Mouse (Mus musculus) CH12.LX (cell line): ENCODE measurements around the gene Rusc1. TPM values are rescaled to one million over a fixed set of nuclear protein-coding genes. Genes with fewer than 3 reads are reported as not detected.

Experiments used
- DNase-seq: peaks from one replicate; pipeline ENCODE4 v3.0.0-alpha.2; 2013; ENCODE audit errors: extremely low read depth
- H3K27ac ChIP-seq: 2 replicates; pipeline ENCODE4 v1.5.1; 2012; ENCODE audit warnings: low read depth, mild to moderate bottlenecking, control low read depth, moderate library complexity; ENCODE audit not compliant: insufficient read depth
- H3K27me3 ChIP-seq: replicated peaks from 2 replicates; pipeline ENCODE3; 2012; ENCODE audit warnings: inconsistent platforms
- H3K36me3 ChIP-seq, 2 experiments: replicated peaks in 1 of 2; 2 replicates each; pipeline versions ENCODE3 to v1.6.1; 2012; ENCODE audit warnings: inconsistent platforms in 1 of 2, low read length in 1 of 2, mild to moderate bottlenecking in 1 of 2, mixed read lengths in 1 of 2, moderate library complexity in 1 of 2; ENCODE audit not compliant: control insufficient read depth in 1 of 2, insufficient read depth in 1 of 2
- H3K4me1 ChIP-seq, 2 experiments: 2 replicates each; pipeline ENCODE4 v1.6.1; 2012; ENCODE audit warnings: inconsistent platforms in 1 of 2, moderate library complexity in 1 of 2; ENCODE audit not compliant: insufficient read depth in 2 of 2, control insufficient read depth in 1 of 2
- H3K4me2 ChIP-seq: 2 replicates; pipeline ENCODE4 v1.6.1; 2012; ENCODE audit warnings: low read depth, mild to moderate bottlenecking, control low read depth; ENCODE audit not compliant: poor library complexity, insufficient read depth, severe bottlenecking
- H3K4me3 ChIP-seq, 3 experiments: fragments of 150-350 bp in 1 of 3; sonication (generic) in 1 of 3; replicated peaks in 1 of 3; 2 replicates each; pipeline versions ENCODE3 to v1.5.1; 2011 to 2012; ENCODE audit warnings: low read depth in 2 of 3, low read length in 2 of 3, mild to moderate bottlenecking in 2 of 3, moderate library complexity in 2 of 3, control low read depth in 1 of 3, improper control_type of control experiment in 1 of 3, inconsistent platforms in 1 of 3, mixed read lengths in 1 of 3; ENCODE audit not compliant: poor library complexity in 1 of 3
- H3K79me2 ChIP-seq: replicated peaks from 2 replicates; pipeline ENCODE4 v1.6.1; 2012; ENCODE audit warnings: mild to moderate bottlenecking, moderate library complexity; ENCODE audit not compliant: control insufficient read depth, poor library complexity, insufficient read depth, severe bottlenecking; ENCODE audit errors: extremely low read depth
- H3K9ac ChIP-seq: 2 replicates; pipeline ENCODE4 v1.6.1; 2012; ENCODE audit warnings: low read depth, mild to moderate bottlenecking, control low read depth, moderate library complexity; ENCODE audit not compliant: insufficient read depth
- H3K9me3 ChIP-seq: replicated peaks from 2 replicates; pipeline ENCODE3; 2012; ENCODE audit warnings: low read length, inconsistent platforms, mixed read lengths
- BHLHE40 ChIP-seq: IDR thresholded peaks from 2 replicates; pipeline ENCODE4 v1.6.1; 2011; ENCODE audit warnings: mild to moderate bottlenecking, low read depth, low read length, improper control_type of control experiment
- CHD1 ChIP-seq: IDR thresholded peaks from 2 replicates; pipeline ENCODE4 v1.6.1; 2012; ENCODE audit warnings: low read depth, low read length, improper control_type of control experiment, inconsistent platforms
- CHD2 ChIP-seq: IDR thresholded peaks from 2 replicates; pipeline ENCODE4 v1.6.1; 2011; ENCODE audit warnings: low read length, improper control_type of control experiment
- E2F4 ChIP-seq: IDR thresholded peaks from 2 replicates; pipeline ENCODE4 v1.6.1; 2011; ENCODE audit warnings: low read depth, low read length, improper control_type of control experiment; ENCODE audit not compliant: insufficient replicate concordance
- EP300 ChIP-seq: IDR thresholded peaks from 2 replicates; pipeline ENCODE4 v1.6.1; 2011; ENCODE audit warnings: low read length, improper control_type of control experiment
- ETS1 ChIP-seq: conservative IDR thresholded peaks from 2 replicates; pipeline ENCODE4 v1.6.1; 2012; ENCODE audit warnings: low read depth, mild to moderate bottlenecking, inconsistent platforms, low read length, improper control_type of control experiment, moderate library complexity
- GABPA ChIP-seq: IDR thresholded peaks from 2 replicates; pipeline ENCODE4 v1.6.1; 2012; ENCODE audit warnings: low read depth, low read length, improper control_type of control experiment, inconsistent platforms; ENCODE audit not compliant: insufficient replicate concordance
- HCFC1 ChIP-seq: IDR thresholded peaks from 2 replicates; pipeline ENCODE4 v1.6.1; 2012; ENCODE audit warnings: low read depth, mild to moderate bottlenecking, inconsistent platforms, low read length, improper control_type of control experiment
- IRF4 ChIP-seq: IDR thresholded peaks from 2 replicates; pipeline ENCODE4 v1.6.1; 2014; ENCODE audit warnings: low read depth, mild to moderate bottlenecking, inconsistent platforms, low read length, improper control_type of control experiment
- JUND ChIP-seq: conservative IDR thresholded peaks from 2 replicates; pipeline ENCODE4 v1.6.1; 2011; ENCODE audit warnings: low read depth, low read length, improper control_type of control experiment
- KAT2A ChIP-seq: IDR thresholded peaks from 2 replicates; pipeline ENCODE4 v1.6.1; 2012; ENCODE audit warnings: low read length, improper control_type of control experiment, inconsistent platforms; ENCODE audit not compliant: insufficient replicate concordance
- MAX ChIP-seq: IDR thresholded peaks from 2 replicates; pipeline ENCODE4 v1.6.1; 2011; ENCODE audit warnings: low read length, improper control_type of control experiment
- MAZ ChIP-seq: IDR thresholded peaks from 2 replicates; pipeline ENCODE4 v1.6.1; 2012; ENCODE audit warnings: low read depth, mild to moderate bottlenecking, inconsistent platforms, low read length, improper control_type of control experiment, moderate library complexity
- MEF2A ChIP-seq: IDR thresholded peaks from 2 replicates; pipeline ENCODE4 v1.6.1; 2014; ENCODE audit warnings: low read depth, mild to moderate bottlenecking, inconsistent platforms, low read length, improper control_type of control experiment, borderline replicate concordance
- MXI1 ChIP-seq: IDR thresholded peaks from 2 replicates; pipeline ENCODE4 v1.6.1; 2011; ENCODE audit warnings: mild to moderate bottlenecking, low read depth, low read length, improper control_type of control experiment
- NELFE ChIP-seq: IDR thresholded peaks from 2 replicates; pipeline ENCODE4 v1.6.1; 2011; ENCODE audit warnings: low read depth, low read length, improper control_type of control experiment
- PAX5 ChIP-seq: IDR thresholded peaks from 2 replicates; pipeline ENCODE4 v1.6.1; 2012; ENCODE audit warnings: low read length, inconsistent platforms, mixed read lengths
- POLR2A ChIP-seq: IDR thresholded peaks from 2 replicates; pipeline ENCODE4 v1.6.1; 2011; ENCODE audit warnings: low read depth, mild to moderate bottlenecking, improper control_type of control experiment, low read length
- POLR2AphosphoS2 ChIP-seq: IDR thresholded peaks from 2 replicates; pipeline ENCODE4 v1.6.1; 2011; ENCODE audit warnings: low read depth, low read length, improper control_type of control experiment
- RAD21 ChIP-seq: IDR thresholded peaks from 2 replicates; pipeline ENCODE4 v1.6.1; 2011; ENCODE audit warnings: low read depth, mild to moderate bottlenecking, low read length, improper control_type of control experiment, moderate library complexity
- RCOR1 ChIP-seq: conservative IDR thresholded peaks from 2 replicates; pipeline ENCODE4 v1.6.1; 2012; ENCODE audit warnings: low read depth, mild to moderate bottlenecking, inconsistent platforms, low read length, improper control_type of control experiment
- SMC3 ChIP-seq: IDR thresholded peaks from 2 replicates; pipeline ENCODE4 v1.6.1; 2011; ENCODE audit warnings: low read depth, low read length, improper control_type of control experiment
- TBP ChIP-seq: conservative IDR thresholded peaks from 2 replicates; pipeline ENCODE4 v1.6.1; 2011; ENCODE audit warnings: low read depth, low read length, improper control_type of control experiment
- TCF12 ChIP-seq: IDR thresholded peaks from 2 replicates; pipeline ENCODE4 v1.6.1; 2014; ENCODE audit warnings: low read depth, mild to moderate bottlenecking, inconsistent platforms, low read length, improper control_type of control experiment
- UBTF ChIP-seq: IDR thresholded peaks from 2 replicates; pipeline ENCODE4 v1.6.1; 2012; ENCODE audit warnings: low read depth, mild to moderate bottlenecking, inconsistent platforms, low read length, improper control_type of control experiment, moderate library complexity
- USF1 ChIP-seq: IDR thresholded peaks from 2 replicates; pipeline ENCODE4 v1.6.1; 2014; ENCODE audit warnings: low read depth, mild to moderate bottlenecking, inconsistent platforms, low read length, improper control_type of control experiment
- USF2 ChIP-seq: conservative IDR thresholded peaks from 2 replicates; pipeline ENCODE4 v1.6.1; 2011; ENCODE audit warnings: low read depth, low read length, improper control_type of control experiment
- ZC3H11A ChIP-seq: IDR thresholded peaks from 2 replicates; pipeline ENCODE4 v1.6.1; 2012; ENCODE audit warnings: low read depth, mild to moderate bottlenecking, inconsistent platforms, low read length, improper control_type of control experiment
- ZMIZ1 ChIP-seq: IDR thresholded peaks from 2 replicates; pipeline ENCODE4 v1.6.1; 2012; ENCODE audit warnings: low read depth, mild to moderate bottlenecking, inconsistent platforms, low read length, improper control_type of control experiment
- dilution Hi-C: fragments of 300-500 bp; cut with MboI; formaldehyde crosslinking; loops from 2 replicates; pipeline ENCODE4 v1.14.3; 2020; ENCODE audit warnings: low sequenced_read_pairs; ENCODE audit not compliant: extremely low pct_unique_long_range_greater_than_20kb, extremely low pct_ligation_motif_present
- in situ Hi-C: fragments of 300-500 bp; cut with MboI; formaldehyde crosslinking; loops from 3 replicates; pipeline ENCODE4 v1.14.3; 2019; ENCODE audit warnings: low sequenced_read_pairs, low pct_ligation_motif_present, low pct_unique_long_range_greater_than_20kb, mixed read lengths
- polyA plus RNA-seq: library from polyadenylated mRNA; unstranded; fragments of >175 nt; gene quantifications from 2 replicates; pipeline ENCODE4 v1.2.1, GENCODE M21; 2012; ENCODE audit warnings: low read depth; ENCODE audit not compliant: insufficient read length
- total RNA-seq, 2 experiments: library from RNA; depleted of rRNA; stranded (reverse); fragments of 300-350 nt in 1 of 2; fragments of >200 nt in 1 of 2; gene quantifications; 2 replicates each; pipeline ENCODE4 v1.2.3; 2012 to 2014

Gene Rusc1
- total and polyA plus RNA-seq, 3 experiments = 19.4 to 30.1 (median 19.7) TPM

GRCm38 (mm10) chr3:89113058-89113457 is 19.9 kb upstream of the Rusc1 start:
- Histone ChIP-seq H3K79me2 (no peaks in the 10 kb centered on the region), H3K9me3 (peaks cover 5% of the 10 kb centered on the region), H3K4me2 (no peak overlapping the region), H3K9ac (no peak overlapping the region), H3K4me1 (peaks cover 0 to 11% of the 10 kb centered on the region in 2 experiments; a peak in 2 of 4 replicates), H3K36me3 (no peaks in the 10 kb centered on the region), H3K27ac (no peak overlapping the region), H3K4me3 (no peak overlapping the region), H3K27me3 (peaks cover 4% of the 10 kb centered on the region)
- in situ Hi-C loops = no loop called here
- TF ChIP-seq E2F4 = no peak
- no peak for TF ChIP-seq NELFE
- TF ChIP-seq CHD1 = no peak
- TF ChIP-seq BHLHE40 = no peak
- no peak for TF ChIP-seq UBTF
- TF ChIP-seq RAD21 = no peak
- no peak for TF ChIP-seq USF2
- no peak for TF ChIP-seq TCF12
- no peak for TF ChIP-seq POLR2AphosphoS2
- TF ChIP-seq USF1 = no peak
- TF ChIP-seq GABPA = no peak
- TF ChIP-seq SMC3 = no peak
- no peak for TF ChIP-seq ZC3H11A
- TF ChIP-seq EP300 = no peak
- TF ChIP-seq MEF2A = no peak
- no peak for TF ChIP-seq ETS1
- no peak for TF ChIP-seq HCFC1
- DNase-seq = no peak
- dilution Hi-C loops = no loop called here

DNA sequence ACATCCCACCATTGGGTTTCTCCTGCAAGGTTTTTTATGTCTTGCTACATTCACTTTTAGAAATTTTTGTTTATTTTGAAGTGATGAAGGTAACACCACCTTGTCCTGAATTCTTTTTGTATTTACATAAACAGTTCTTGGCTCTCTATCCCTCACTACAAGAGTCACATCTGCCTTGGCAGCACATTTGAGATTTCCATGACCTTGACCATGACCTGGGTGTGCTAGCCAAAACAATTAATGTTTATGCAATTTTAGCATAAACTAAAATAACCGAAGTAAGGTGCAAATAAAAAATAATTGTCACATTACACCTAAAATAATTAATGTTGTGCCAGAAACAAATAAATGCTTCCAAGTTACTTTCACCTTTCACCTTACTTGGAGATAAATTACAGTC is 15.0 kb upstream of the Rusc1 start:
- dilution Hi-C loops (no loop called here), in situ Hi-C loops (no loop called here)
- peaks cover 4% of the 10 kb centered on the region for H3K9me3 ChIP-seq
- H3K36me3 ChIP-seq = no peaks in the 10 kb centered on the region
- no peak for DNase-seq
- no peak overlapping the region for H3K4me3 ChIP-seq
- H3K9ac ChIP-seq = no peak overlapping the region
- no peak overlapping the region for H3K4me2 ChIP-seq
- no peaks in the 10 kb centered on the region for H3K79me2 ChIP-seq
- H3K27ac ChIP-seq = no peak overlapping the region
- TF ChIP-seq ZMIZ1 = no peak
- no peak for TF ChIP-seq RAD21
- TF ChIP-seq IRF4 = no peak
- TF ChIP-seq TBP = no peak
- TF ChIP-seq E2F4 = no peak
- TF ChIP-seq POLR2AphosphoS2 = no peak
- TF ChIP-seq RCOR1 = no peak
- no peak for TF ChIP-seq JUND
- TF ChIP-seq MAZ = no peak
- no peak for TF ChIP-seq EP300
- TF ChIP-seq CHD1 = no peak
- no peak for TF ChIP-seq CHD2
- no peak for TF ChIP-seq MXI1
- no peak for TF ChIP-seq MAX
- TF ChIP-seq KAT2A = no peak
- no peak for TF ChIP-seq PAX5
- no peak for TF ChIP-seq POLR2A
- no peaks in the 10 kb centered on the region for H3K27me3 ChIP-seq
- peaks cover 3 to 36% of the 10 kb centered on the region in 2 experiments; a peak in 3 of 4 replicates for H3K4me1 ChIP-seq
